ENCODE assay signal across 10 mouse cellular contexts in the genomic region with DNA sequence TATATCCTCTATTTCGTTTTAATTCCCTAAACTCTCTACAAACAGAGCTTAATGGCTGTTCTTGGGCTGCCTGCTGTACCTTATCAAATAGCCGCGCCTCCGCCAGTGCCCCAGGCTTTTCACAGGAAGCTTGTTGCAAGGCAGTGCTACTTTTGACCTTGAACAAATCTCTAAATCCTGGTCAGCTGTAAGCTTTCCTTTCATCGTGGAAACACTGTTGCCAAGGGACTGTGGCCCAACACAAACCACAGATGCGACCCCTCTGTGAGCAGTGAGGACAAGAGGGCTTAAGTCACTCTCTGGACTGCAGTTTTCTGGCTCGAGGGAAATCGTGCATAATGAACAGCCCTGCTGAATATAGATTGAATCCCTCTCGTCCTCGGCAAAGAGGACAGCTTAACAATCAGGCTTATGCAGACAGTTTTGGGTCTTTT.
DNase-seq lines count a peak whose midpoint lies in the region; ATAC-seq and TF ChIP-seq lines count a peak whose summit lies in the region.
"Had no signal": no experiment of that assay in that cellular context is flagged by ENCODE, and none has a peak within 500 bp of the region (broad histone marks: within the 10 kb centered on the region; RNA-seq: fewer than 3 reads in every experiment).

No protein-coding gene starts in this region.

- ATAC-seq in heart, embryonic 12.5 days (ENCODE audit: insufficient number of reproducible peaks, low FRiP score) = peak; percentile 72
- no peak for ATAC-seq in embryonic facial prominence, embryonic 14.5 days (ENCODE audit: low read depth)
- peak; percentile 17; the same call in 1 of the 2 replicates for ATAC-seq in neural tube, embryonic 14.5 days (ENCODE audit: low read depth)

- DNase-seq in heart, adult 9 months (ENCODE audit: low spot score in 2 of 2) = no peak
- DNase-seq in embryonic facial prominence, embryonic 14.5 days (ENCODE audit: low spot score) = peak; percentile 53
- peak; percentile 59 for DNase-seq in kidney, adult 2 months
- DNase-seq in layer of hippocampus, postnatal 25 days (ENCODE audit: extremely low spot score in 1 of 2, low spot score in 1 of 2) = no peak
- DNase-seq in B cell, adult 2 months = no peak
- DNase-seq in frontal cortex, postnatal 14 days (ENCODE audit: low spot score in 2 of 2) = no peak
- DNase-seq: cerebellum, adult 9-11 months had no signal

- H3K9ac ChIP-seq in heart, embryonic 12.5 days = no peak overlapping the region
- H3K9ac ChIP-seq in embryonic facial prominence, embryonic 14.5 days (ENCODE audit: low read depth, low read length) = no peak overlapping the region
- no peak overlapping the region for H3K9ac ChIP-seq in neural tube, embryonic 14.5 days (replicated peaks; ENCODE audit: low read depth, low read length)
- H3K9ac ChIP-seq: liver, embryonic 14.5 days had no signal

- H3K4me2 ChIP-seq in heart, embryonic 12.5 days = peak overlapping the region; percentile 42
- no peak overlapping the region for H3K4me2 ChIP-seq in embryonic facial prominence, embryonic 14.5 days (ENCODE audit: low read depth, low read length)
- no peak overlapping the region; the same call in 1 of the 2 replicates for H3K4me2 ChIP-seq in neural tube, embryonic 14.5 days (ENCODE audit: low read depth, low read length)

- H3K4me3 ChIP-seq in heart, embryonic 12.5 days = peak overlapping the region; percentile 6; the same call in 1 of the 2 replicates
- H3K4me3 ChIP-seq in embryonic facial prominence, embryonic 14.5 days (ENCODE audit: low read depth, low read length) = no peak overlapping the region
- no peak overlapping the region for H3K4me3 ChIP-seq in kidney, adult 2 months (ENCODE audit: insufficient read depth, low read depth, low read length)
- no peak overlapping the region for H3K4me3 ChIP-seq in neural tube, embryonic 14.5 days (ENCODE audit: low read depth, low read length)

- H3K4me1 ChIP-seq in heart, embryonic 12.5 days (replicated peaks) = peaks cover 10% of the 10 kb centered on the region
- 0 out of 2 replicates have a peak, but pooled peaks cover 6% of the 10 kb centered on the region for H3K4me1 ChIP-seq in embryonic facial prominence, embryonic 14.5 days (ENCODE audit: control insufficient read depth, insufficient read depth, low read length)
- H3K4me1 ChIP-seq in kidney, adult 2 months (ENCODE audit: control insufficient read depth, insufficient read depth, low read length) = no peaks in the 10 kb centered on the region
- 0 out of 2 replicates have a peak, but pooled peaks cover 3% of the 10 kb centered on the region for H3K4me1 ChIP-seq in neural tube, embryonic 14.5 days (ENCODE audit: control insufficient read depth, insufficient read depth, low read length)

- TF ChIP-seq POLR2A in kidney, adult 2 months (IDR thresholded peaks at IDR 0.05; ENCODE audit: low read depth, low read length) = no peak

- no peaks in the 10 kb centered on the region for H3K36me3 ChIP-seq in heart, embryonic 12.5 days
- H3K36me3 ChIP-seq in embryonic facial prominence, embryonic 14.5 days (ENCODE audit: control insufficient read depth, insufficient read depth, low read length) = no peaks in the 10 kb centered on the region
- no peaks in the 10 kb centered on the region for H3K36me3 ChIP-seq in kidney, adult 2 months (ENCODE audit: control insufficient read depth, insufficient read depth, low read length)
- no peaks in the 10 kb centered on the region for H3K36me3 ChIP-seq in neural tube, embryonic 14.5 days (ENCODE audit: control insufficient read depth, insufficient read depth, low read length)

- H3K27me3 ChIP-seq in heart, embryonic 12.5 days (replicated peaks) = no peaks in the 10 kb centered on the region
- H3K27me3 ChIP-seq in embryonic facial prominence, embryonic 14.5 days (replicated peaks; ENCODE audit: control insufficient read depth, insufficient read depth, low read length) = no peaks in the 10 kb centered on the region
- H3K27me3 ChIP-seq in kidney, adult 2 months (replicated peaks; ENCODE audit: control insufficient read depth, insufficient read depth, low read length) = no peaks in the 10 kb centered on the region
- no peaks in the 10 kb centered on the region for H3K27me3 ChIP-seq in neural tube, embryonic 14.5 days (ENCODE audit: control insufficient read depth, insufficient read depth, low read length)

- H3K9me3 ChIP-seq in heart, embryonic 12.5 days (replicated peaks) = no peaks in the 10 kb centered on the region
- no peaks in the 10 kb centered on the region for H3K9me3 ChIP-seq in embryonic facial prominence, embryonic 14.5 days (ENCODE audit: control insufficient read depth, low read length)
- no peaks in the 10 kb centered on the region for H3K9me3 ChIP-seq in neural tube, embryonic 14.5 days (ENCODE audit: control insufficient read depth, low read length)

- no peak for TF ChIP-seq CTCF in kidney, adult 2 months (conservative IDR thresholded peaks at IDR 0.05; ENCODE audit: insufficient read depth, insufficient read length, low read depth, low read length)

- 8% methylated on average over 10 of the region's 10 CpGs for WGBS in heart, embryonic 12.5 days
- WGBS in embryonic facial prominence, embryonic 14.5 days = 16% methylated on average over 10 of the region's 10 CpGs
- 26% methylated on average over 10 of the region's 10 CpGs for WGBS in kidney, adult 2 months
- WGBS in neural tube, embryonic 14.5 days = 23% methylated on average over 10 of the region's 10 CpGs

- peak overlapping the region; percentile 38 for H3K27ac ChIP-seq in heart, embryonic 12.5 days (ENCODE audit: poor library complexity, severe bottlenecking)
- H3K27ac ChIP-seq in embryonic facial prominence, embryonic 14.5 days (replicated peaks; ENCODE audit: low read depth, low read length) = no peak overlapping the region
- no peak overlapping the region for H3K27ac ChIP-seq in kidney, adult 2 months (ENCODE audit: insufficient read depth, low read depth, low read length)
- no peak overlapping the region for H3K27ac ChIP-seq in neural tube, embryonic 14.5 days (ENCODE audit: low read depth, low read length)
- H3K27ac ChIP-seq: liver, embryonic 14.5 days had no signal

Comparison
In these comparisons a context has a peak if more than half of its experiments do, and no peak if none do; other contexts are left out.
1. DNase-seq: peak in embryonic facial prominence, embryonic 14.5 days (single experiment) and kidney, adult 2 months (single experiment); none in heart, adult 9 months (0 of 2), layer of hippocampus, postnatal 25 days (0 of 2), B cell, adult 2 months (0 of 2) and frontal cortex, postnatal 14 days (0 of 2).